Mouse (Mus musculus): ENCODE data around the gene Itpripl2. TPM values are rescaled to one million over a fixed set of nuclear protein-coding genes. Genes with fewer than 3 reads are reported as not detected.

The Itpripl2 gene
- polyA plus RNA-seq, 1 experiment from 2014 or later: 0.89 TPM

DNA sequence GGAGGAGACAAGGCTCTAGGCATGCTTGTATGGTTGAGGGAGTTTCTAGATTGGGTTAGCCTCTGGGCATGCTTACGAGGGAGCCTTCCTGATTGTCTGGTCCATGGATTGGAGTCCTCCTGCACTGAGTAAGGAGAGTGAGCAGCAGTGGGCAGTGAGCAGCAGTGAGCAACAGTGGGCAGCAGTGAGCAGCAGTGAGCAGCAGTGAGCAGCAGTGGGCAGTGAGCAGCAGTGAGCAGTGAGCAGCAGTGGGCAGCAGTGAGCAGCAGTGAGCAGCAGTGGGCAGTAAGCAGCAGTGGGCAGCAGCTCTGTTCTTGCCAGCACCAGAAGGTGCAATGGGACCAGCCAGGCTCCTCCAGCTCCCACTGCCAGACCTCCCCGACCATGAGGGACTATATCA lies 26.0 kb upstream of the Itpripl2 start:
- Histone ChIP-seq H3K4me2 (ENCODE audit: low read length) (no peak overlapping the region), H3K36me3 (ENCODE audit: control insufficient read depth, insufficient read depth) (no peaks in the 10 kb centered on the region), H3K9me3 (ENCODE audit: control insufficient read depth, low read length) (no peaks in the 10 kb centered on the region), H3K4me3 (replicated peaks; ENCODE audit: low read length) (no peak overlapping the region), H3K27ac (ENCODE audit: low read length) (no peak overlapping the region), H3K27me3 (replicated peaks; ENCODE audit: control insufficient read depth, insufficient read depth, low read length) (no peaks in the 10 kb centered on the region), H3K9ac (replicated peaks; ENCODE audit: low read depth, low read length) (no peak overlapping the region), H3K4me1 (replicated peaks; ENCODE audit: control insufficient read depth, insufficient read depth, low read length) (0 out of 2 replicates have a peak, but pooled peaks cover 4% of the 10 kb centered on the region)
- ATAC-seq: no peak
- 68% methylated on average over 2 of the region's 2 CpGs for WGBS

DNA sequence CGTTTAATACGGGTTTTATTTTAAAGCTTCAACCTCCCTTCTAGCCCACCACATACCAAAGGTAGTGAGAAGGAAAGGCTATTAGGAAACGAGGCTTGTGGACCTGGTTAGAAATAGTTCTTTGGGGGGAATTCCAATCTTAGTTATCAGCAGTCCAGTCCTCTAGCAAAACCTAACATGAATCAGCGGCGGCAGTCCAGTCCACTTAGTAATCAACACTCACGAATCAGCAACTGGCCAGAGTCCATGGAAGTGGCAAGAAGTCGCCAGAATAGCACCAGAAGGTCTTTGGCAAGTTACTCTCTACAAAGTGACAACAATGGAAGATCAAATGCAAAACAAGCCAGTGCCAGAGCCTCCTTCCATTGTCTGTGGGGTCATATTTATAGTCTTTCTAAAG lies 16.8 kb upstream of the Itpripl2 start:
- Histone ChIP-seq H3K4me3 (replicated peaks; ENCODE audit: low read length) (no peak overlapping the region), H3K9ac (replicated peaks; ENCODE audit: low read depth, low read length) (no peak overlapping the region), H3K27me3 (replicated peaks; ENCODE audit: control insufficient read depth, insufficient read depth, low read length) (no peaks in the 10 kb centered on the region), H3K27ac (ENCODE audit: low read length) (no peak overlapping the region), H3K9me3 (ENCODE audit: control insufficient read depth, low read length) (no peaks in the 10 kb centered on the region), H3K36me3 (ENCODE audit: control insufficient read depth, insufficient read depth) (no peaks in the 10 kb centered on the region), H3K4me1 (replicated peaks; ENCODE audit: control insufficient read depth, insufficient read depth, low read length) (no peaks in the 10 kb centered on the region), H3K4me2 (ENCODE audit: low read length) (no peak overlapping the region)
- WGBS: 77% methylated on average over 7 of the region's 7 CpGs
- ATAC-seq: no peak

DNA sequence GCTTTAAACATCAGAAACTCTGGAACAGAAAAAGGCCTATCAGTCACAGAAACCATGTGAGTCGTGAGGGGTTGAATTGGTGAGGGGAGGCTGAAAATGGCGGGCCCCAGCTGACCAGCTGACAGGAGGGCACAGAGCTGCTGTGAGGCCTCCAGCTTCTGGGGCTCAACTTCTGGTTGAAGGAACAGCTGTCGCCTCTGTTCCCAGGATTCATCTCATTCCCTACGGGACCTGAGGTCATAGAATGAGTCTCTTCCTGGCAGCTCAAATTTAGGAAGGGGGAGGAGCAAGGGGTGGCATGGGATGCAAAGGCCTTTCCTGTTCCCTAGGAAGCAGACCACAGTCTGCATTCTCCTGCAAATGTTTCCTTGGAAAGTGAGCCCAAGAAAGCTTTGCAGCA lies 12.1 kb upstream of the Itpripl2 start:
- no peaks in the 10 kb centered on the region for H3K4me1 ChIP-seq (replicated peaks; ENCODE audit: control insufficient read depth, insufficient read depth, low read length)
- no peak for ATAC-seq

DNA sequence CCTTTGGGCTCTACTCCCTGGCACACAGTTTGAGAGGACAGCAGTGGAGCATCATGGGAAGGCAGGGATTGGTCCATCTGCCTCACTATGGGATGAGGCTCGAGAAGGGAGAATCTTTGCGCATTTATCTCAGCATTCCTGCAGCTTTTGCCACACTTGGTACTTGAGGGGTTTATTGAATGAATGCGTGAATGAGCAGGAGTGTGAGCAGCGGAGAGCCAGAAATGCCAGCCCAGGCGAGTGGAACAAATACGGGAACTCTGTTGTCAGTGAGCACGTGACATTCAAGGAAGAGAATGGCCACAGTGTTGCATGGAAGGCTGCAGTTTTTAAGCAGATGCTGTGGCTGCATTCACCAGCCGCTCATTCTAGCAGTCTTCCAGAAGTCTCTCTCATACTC lies 10.6 kb upstream of the Itpripl2 start:
- Histone ChIP-seq H3K9me3 (ENCODE audit: control insufficient read depth, low read length) (no peaks in the 10 kb centered on the region), H3K36me3 (ENCODE audit: control insufficient read depth, insufficient read depth) (no peaks in the 10 kb centered on the region), H3K27ac (ENCODE audit: low read length) (no peak overlapping the region), H3K9ac (replicated peaks; ENCODE audit: low read depth, low read length) (no peak overlapping the region), H3K4me2 (ENCODE audit: low read length) (no peak overlapping the region), H3K27me3 (replicated peaks; ENCODE audit: control insufficient read depth, insufficient read depth, low read length) (no peaks in the 10 kb centered on the region), H3K4me1 (replicated peaks; ENCODE audit: control insufficient read depth, insufficient read depth, low read length) (no peaks in the 10 kb centered on the region), H3K4me3 (replicated peaks; ENCODE audit: low read length) (no peak overlapping the region)
- WGBS: 48% methylated on average over 8 of the region's 8 CpGs
- no peak for ATAC-seq

More for the DNA sequence above, 12.1 kb upstream of the Itpripl2 start:
- WGBS: 79% methylated on average over 4 of the region's 4 CpGs
- Histone ChIP-seq H3K36me3 (ENCODE audit: control insufficient read depth, insufficient read depth) (no peaks in the 10 kb centered on the region), H3K9ac (replicated peaks; ENCODE audit: low read depth, low read length) (no peak overlapping the region), H3K4me2 (ENCODE audit: low read length) (no peak overlapping the region), H3K9me3 (ENCODE audit: control insufficient read depth, low read length) (no peaks in the 10 kb centered on the region), H3K4me3 (replicated peaks; ENCODE audit: low read length) (no peak overlapping the region), H3K27me3 (replicated peaks; ENCODE audit: control insufficient read depth, insufficient read depth, low read length) (no peaks in the 10 kb centered on the region), H3K27ac (ENCODE audit: low read length) (no peak overlapping the region)

DNA sequence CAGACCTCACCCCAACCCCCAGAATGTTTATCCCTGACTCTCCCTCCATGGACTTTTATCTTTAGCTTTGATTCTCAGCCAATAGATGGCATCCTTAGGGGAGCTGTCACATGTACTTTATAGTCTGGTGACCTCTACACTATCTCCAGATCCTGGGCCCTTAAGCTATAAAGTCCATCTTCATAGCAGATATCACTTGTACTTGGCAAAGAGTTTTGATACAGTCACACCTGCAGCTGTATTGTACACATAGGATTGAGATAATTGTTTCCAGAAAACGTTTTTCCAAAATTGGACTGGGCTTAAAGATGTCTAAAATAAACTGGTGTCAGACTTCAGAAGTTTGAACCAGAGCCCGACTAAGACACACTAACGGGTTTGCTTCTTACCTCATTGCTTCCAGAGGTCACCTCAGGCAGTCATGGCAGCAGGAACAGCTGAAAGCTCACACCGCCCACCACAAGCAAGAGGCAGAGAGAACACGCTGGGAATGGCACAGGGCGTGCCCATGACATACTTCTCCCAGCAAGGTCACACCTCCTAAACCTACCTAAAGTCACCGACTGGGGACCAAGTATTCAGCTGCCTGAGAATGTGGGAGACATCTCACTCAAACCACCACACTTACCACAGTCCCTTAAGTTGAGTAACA lies 8.1 kb upstream of the Itpripl2 start:
- Histone ChIP-seq H3K27me3 (replicated peaks; ENCODE audit: control insufficient read depth, insufficient read depth, low read length) (no peaks in the 10 kb centered on the region), H3K9ac (replicated peaks; ENCODE audit: low read depth, low read length) (no peak overlapping the region), H3K27ac (ENCODE audit: low read length) (no peak overlapping the region), H3K9me3 (ENCODE audit: control insufficient read depth, low read length) (no peaks in the 10 kb centered on the region), H3K4me1 (replicated peaks; ENCODE audit: control insufficient read depth, insufficient read depth, low read length) (no peaks in the 10 kb centered on the region), H3K36me3 (ENCODE audit: control insufficient read depth, insufficient read depth) (no peaks in the 10 kb centered on the region), H3K4me3 (replicated peaks; ENCODE audit: low read length) (no peak overlapping the region), H3K4me2 (ENCODE audit: low read length) (no peak overlapping the region)
- WGBS: 75% methylated on average over 7 of the region's 7 CpGs
- ATAC-seq: no peak

- Histone ChIP-seq H3K4me2 (ENCODE audit: low read length) (no peak overlapping the region), H3K27ac (ENCODE audit: low read length) (no peak overlapping the region), H3K9me3 (ENCODE audit: control insufficient read depth, low read length) (no peaks in the 10 kb centered on the region), H3K9ac (replicated peaks; ENCODE audit: low read depth, low read length) (no peak overlapping the region), H3K27me3 (replicated peaks; ENCODE audit: control insufficient read depth, insufficient read depth, low read length) (0 out of 2 replicates have a peak, but pooled peaks cover 4% of the 10 kb centered on the region), H3K4me3 (replicated peaks; ENCODE audit: low read length) (no peak overlapping the region), H3K4me1 (replicated peaks; ENCODE audit: control insufficient read depth, insufficient read depth, low read length) (no peaks in the 10 kb centered on the region), H3K36me3 (ENCODE audit: control insufficient read depth, insufficient read depth) (no peaks in the 10 kb centered on the region)
- no peak for ATAC-seq
- WGBS: 85% methylated on average over 12 of the region's 12 CpGs
Observed at GRCm38 (mm10) chr7:118498984-118499783, 7.4 kb upstream of the Itpripl2 start.

GRCm38 (mm10) chr7:118494892-118495579 lies 3.3 kb upstream of the Itpripl2 start:
- Histone ChIP-seq H3K4me1 (replicated peaks; ENCODE audit: control insufficient read depth, insufficient read depth, low read length) (peaks cover 10% of the 10 kb centered on the region; the same call in 1 of the 2 replicates), H3K27ac (ENCODE audit: low read length) (no peak overlapping the region), H3K4me3 (replicated peaks; ENCODE audit: low read length) (no peak overlapping the region), H3K9ac (replicated peaks; ENCODE audit: low read depth, low read length) (no peak overlapping the region), H3K36me3 (ENCODE audit: control insufficient read depth, insufficient read depth) (no peaks in the 10 kb centered on the region), H3K4me2 (ENCODE audit: low read length) (no peak overlapping the region), H3K9me3 (ENCODE audit: control insufficient read depth, low read length) (no peaks in the 10 kb centered on the region), H3K27me3 (replicated peaks; ENCODE audit: control insufficient read depth, insufficient read depth, low read length) (peaks cover 31% of the 10 kb centered on the region)
- WGBS: 75% methylated on average over 4 of the region's 4 CpGs
- ATAC-seq: no peak

DNA sequence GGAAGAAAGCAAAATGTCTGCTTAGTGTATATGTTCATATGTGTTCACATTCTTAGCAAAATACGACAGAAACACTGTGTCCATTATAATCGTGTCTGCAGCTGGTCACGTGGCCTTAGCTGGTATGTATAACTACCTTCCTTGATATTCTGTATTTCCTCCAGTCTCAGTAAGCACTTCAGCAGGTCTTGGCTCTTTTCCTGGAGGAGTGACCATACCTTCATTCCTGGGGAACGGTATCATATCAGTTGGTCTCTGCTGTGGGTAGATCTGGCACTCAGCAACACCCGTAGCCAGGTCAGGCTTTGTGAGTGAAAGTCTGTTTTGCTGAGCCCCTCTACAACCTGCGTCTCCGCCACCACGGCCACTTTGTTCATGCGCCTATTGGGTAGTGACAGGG lies 2.1 kb upstream of the Itpripl2 start:
- Histone ChIP-seq H3K27ac (ENCODE audit: low read length) (no peak overlapping the region), H3K9ac (replicated peaks; ENCODE audit: low read depth, low read length) (no peak overlapping the region), H3K27me3 (replicated peaks; ENCODE audit: control insufficient read depth, insufficient read depth, low read length) (peaks cover 42% of the 10 kb centered on the region), H3K4me1 (replicated peaks; ENCODE audit: control insufficient read depth, insufficient read depth, low read length) (peaks cover 10% of the 10 kb centered on the region; the same call in 1 of the 2 replicates), H3K36me3 (ENCODE audit: control insufficient read depth, insufficient read depth) (no peaks in the 10 kb centered on the region), H3K4me2 (ENCODE audit: low read length) (no peak overlapping the region), H3K4me3 (replicated peaks; ENCODE audit: low read length) (no peak overlapping the region), H3K9me3 (ENCODE audit: control insufficient read depth, low read length) (no peaks in the 10 kb centered on the region)
- 91% methylated on average over 9 of the region's 9 CpGs for WGBS
- ATAC-seq: no peak
